Mouse (Mus musculus) heart, postnatal 36 days (tissue): ENCODE measurements at regions not wholly inside any gene's neighbourhood (a gene's known extent, or its start where the extent isn't known, plus 50 kb on each side); places are given as distances from the start of the nearest gene placed in this dataset.
A peak's percentile ranks its signal among the peaks of the same experiment; 100 is the strongest.

ENCODE experiments used
- DNase-seq, 2 experiments: peaks; one replicate each; pipeline ENCODE4 v3.0.0; 2021 to 2022
- intact Hi-C: fragments of 180-260 bp; cut with DNase I; formaldehyde crosslinking; loops from one replicate; pipeline ENCODE4 v1.15.1; 2025

GRCm38 (mm10) chrX:10984894-10985293, 270.1 kb downstream of the Mid1ip1 start:
- no peak for DNase-seq
- intact Hi-C loops: no loop called here

- no peak for DNase-seq
- intact Hi-C loops: no loop called here
Measured at GRCm38 (mm10) chrX:10991871-10992210, 277.0 kb downstream of the Mid1ip1 start.

GRCm38 (mm10) chrX:10992211-10993004, 277.6 kb downstream of the Mid1ip1 start:
- peak; percentile 8 for DNase-seq
- intact Hi-C loops: no loop called here

- intact Hi-C loops: no loop called here
- peak; percentile 1 to 7 for DNase-seq
Measured at GRCm38 (mm10) chrX:10993005-10993377, 278.2 kb downstream of the Mid1ip1 start.

DNA sequence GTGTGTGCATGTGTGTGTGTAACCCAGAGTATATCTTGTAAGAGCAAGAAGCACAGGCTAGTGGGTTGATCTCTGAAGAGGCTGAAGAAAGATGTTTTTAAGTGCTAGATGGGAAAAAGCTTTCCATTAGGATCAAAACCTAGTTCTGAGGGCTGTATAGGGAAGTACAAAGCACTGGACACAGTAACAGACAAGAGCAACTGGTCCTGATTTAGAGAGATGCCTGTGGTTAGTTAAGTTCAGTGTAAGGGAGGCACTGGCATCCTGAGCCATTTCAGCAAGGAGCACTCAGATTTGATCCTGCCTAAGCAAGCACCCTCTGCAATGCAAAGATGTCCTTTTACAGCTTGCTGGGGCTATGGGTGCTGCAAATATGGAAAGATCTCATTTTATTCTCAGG, 280.1 kb downstream of the Mid1ip1 start:
- DNase-seq: no peak
- intact Hi-C loops: no loop called here

- no peak for DNase-seq
- intact Hi-C loops: no loop called here
Measured at GRCm38 (mm10) chrX:11001180-11001579, 286.4 kb downstream of the Mid1ip1 start.

- DNase-seq: no peak
- intact Hi-C loops: no loop called here
Measured at GRCm38 (mm10) chrX:11039278-11039677, 259.8 kb upstream of the H2al1a start.

- intact Hi-C loops: no loop called here
- no peak for DNase-seq
Measured at GRCm38 (mm10) chrX:11046769-11047168, 252.3 kb upstream of the H2al1a start.

DNA sequence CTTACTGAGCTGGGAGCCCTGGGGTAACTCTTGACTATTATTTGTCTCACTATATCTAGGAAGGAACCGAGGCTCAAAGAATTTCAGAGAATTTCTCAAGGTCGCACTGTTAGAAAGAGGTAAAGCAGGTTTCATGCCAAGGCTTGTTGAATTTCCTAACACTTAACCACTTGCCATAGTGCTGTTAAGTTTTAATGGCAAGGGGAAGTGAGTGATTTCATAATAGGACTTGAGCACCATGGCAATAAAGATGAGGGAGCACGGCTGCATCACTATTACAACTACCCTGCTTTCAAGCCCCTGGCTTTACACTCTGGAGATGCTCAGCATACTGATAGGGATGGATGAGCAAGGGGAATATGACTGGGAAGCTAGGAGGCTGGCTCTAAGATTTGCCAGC, 216.9 kb upstream of the H2al1a start:
- intact Hi-C loops: no loop called here
- no peak for DNase-seq

DNA sequence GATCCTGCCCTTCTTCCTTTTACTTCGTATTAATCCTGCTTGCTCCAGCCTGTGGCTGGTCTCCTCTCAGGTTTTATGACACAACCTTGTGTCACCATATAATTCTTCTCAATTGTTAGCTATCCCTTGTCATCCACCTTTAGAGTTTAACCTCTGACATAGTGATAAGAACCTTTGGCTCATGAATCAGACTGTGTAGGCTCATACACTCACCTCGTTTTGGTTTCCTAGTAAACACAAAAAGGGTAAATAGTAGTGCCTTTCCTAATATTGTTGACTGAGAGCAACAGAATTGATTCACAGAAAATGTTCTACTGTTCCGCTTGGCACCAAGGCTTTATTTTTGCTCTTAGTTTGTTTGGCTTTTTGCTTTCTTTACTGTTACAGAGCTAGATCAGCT, 216.2 kb upstream of the H2al1a start:
- intact Hi-C loops: no loop called here
- DNase-seq: no peak

- intact Hi-C loops: loop anchor here (5.0 kb wide), 1 partner anchor 374 kb away; no protein-coding TSS in a partner anchor
- no peak for DNase-seq
Measured at GRCm38 (mm10) chrX:11086257-11087072, 212.6 kb upstream of the H2al1a start.

DNA sequence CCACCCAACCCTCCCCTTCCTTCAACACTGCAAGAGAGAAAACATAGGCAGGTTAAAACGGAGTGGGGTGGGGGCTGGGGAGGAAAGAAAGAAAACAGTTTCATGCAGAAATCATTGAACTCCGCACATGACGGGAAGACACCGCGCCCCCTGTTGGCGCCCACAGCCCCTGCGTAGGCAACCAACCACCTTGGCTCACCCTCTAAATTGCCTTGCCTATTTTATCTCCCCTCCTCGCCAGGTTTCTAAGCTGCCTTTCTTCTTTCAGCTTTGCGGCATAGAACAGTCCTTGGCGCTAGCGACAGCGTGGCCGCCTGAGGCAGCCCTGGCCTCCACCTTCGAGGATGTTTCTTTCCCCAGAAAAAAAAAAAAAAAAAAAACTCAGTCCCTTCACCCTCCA, 211.1 kb upstream of the H2al1a start:
- intact Hi-C loops: loop anchor here (5.0 kb wide), 1 partner anchor 376 kb away; no protein-coding TSS in a partner anchor
- peak; percentile 11 to 44 for DNase-seq

DNA sequence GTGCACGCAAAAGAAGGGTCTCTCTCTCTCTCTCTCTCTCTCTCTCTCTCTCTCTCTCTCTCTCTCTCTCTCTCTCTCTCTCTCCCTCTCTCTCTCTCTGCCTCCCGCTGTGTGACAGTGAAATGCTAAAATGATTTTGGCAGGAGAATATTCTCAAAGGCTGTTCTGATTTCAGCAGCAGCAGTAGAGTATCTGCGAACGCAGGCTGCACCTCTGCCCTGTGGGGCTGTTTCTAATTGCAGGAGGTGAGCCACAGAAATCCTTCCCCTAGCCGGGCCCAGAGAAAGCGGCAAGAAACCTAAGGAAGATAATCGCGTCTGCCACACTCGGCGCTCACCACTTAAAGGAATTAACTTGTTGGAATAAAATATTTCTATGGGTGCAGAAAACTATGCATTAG, 210.6 kb upstream of the H2al1a start:
- DNase-seq: no peak
- intact Hi-C loops: loop anchor here (5.0 kb wide), 1 partner anchor 376 kb away; no protein-coding TSS in a partner anchor

DNA sequence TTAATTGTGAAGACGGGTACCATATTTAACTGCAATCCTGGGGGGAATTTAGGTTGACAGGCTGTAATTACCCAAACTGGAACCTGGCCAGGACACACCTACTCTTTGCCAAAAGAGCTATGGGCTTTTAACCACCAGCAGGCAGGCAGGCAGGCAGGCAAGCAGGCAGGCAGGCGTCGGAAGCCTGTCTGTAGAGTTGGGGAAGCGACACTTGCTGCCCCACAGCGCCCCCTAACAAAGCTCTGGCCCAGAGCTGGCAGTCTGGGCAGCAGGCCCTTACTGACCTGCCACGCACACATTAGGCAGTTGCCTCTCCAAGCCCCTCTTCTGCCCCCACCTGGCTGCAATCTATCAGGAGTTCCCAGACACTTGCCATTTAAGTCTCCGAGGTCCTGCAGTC, 208.6 kb upstream of the H2al1a start:
- intact Hi-C loops: loop anchor here (5.0 kb wide), 1 partner anchor 438 kb away; no protein-coding TSS in a partner anchor
- DNase-seq: peak; percentile 14 to 41

GRCm38 (mm10) chrX:11097581-11098254, 201.3 kb upstream of the H2al1a start:
- intact Hi-C loops: no loop called here
- DNase-seq: no peak

- intact Hi-C loops: no loop called here
- DNase-seq: no peak
Measured at GRCm38 (mm10) chrX:11098366-11098765, 200.7 kb upstream of the H2al1a start.

GRCm38 (mm10) chrX:11099146-11100087, 199.6 kb upstream of the H2al1a start:
- no peak for DNase-seq
- intact Hi-C loops: no loop called here

GRCm38 (mm10) chrX:11100935-11101334, 198.1 kb upstream of the H2al1a start:
- DNase-seq: no peak
- intact Hi-C loops: no loop called here

GRCm38 (mm10) chrX:11131253-11131652, 167.8 kb upstream of the H2al1a start:
- intact Hi-C loops: no loop called here

DNA sequence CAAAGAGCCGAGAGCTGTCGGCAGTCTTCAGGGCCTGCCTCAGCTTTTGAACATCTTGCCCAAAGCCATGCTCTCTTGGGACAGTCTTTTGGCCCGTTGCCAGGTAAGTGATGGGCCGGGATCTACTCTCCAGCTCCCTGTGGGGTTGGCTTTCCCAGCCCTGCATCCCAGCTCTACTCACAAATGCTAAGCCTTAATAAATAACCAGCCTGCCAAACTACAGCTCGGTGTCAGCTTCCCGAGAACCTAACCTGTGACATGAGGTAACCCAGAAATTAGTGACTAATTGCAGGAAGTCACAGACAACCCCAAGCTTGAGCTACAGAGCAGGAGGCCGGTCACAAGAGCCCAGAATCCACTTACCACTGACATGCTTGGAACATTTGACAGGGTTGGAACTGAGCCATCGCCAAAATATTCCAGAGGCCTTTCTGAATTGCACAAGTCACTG, 159.1 kb upstream of the H2al1a start:
- DNase-seq: peak; percentile 54 to 56
- intact Hi-C loops: no loop called here

More at GRCm38 (mm10) chrX:11131253-11131652, 167.8 kb upstream of the H2al1a start:
- DNase-seq: no peak
